Mouse (Mus musculus): ENCODE data around the gene Nck1. TPM values are rescaled to one million over a fixed set of nuclear protein-coding genes. Genes with fewer than 3 reads are reported as not detected.

Gene Nck1
- polyA plus RNA-seq, 1 experiment, result 2.2 TPM

DNA sequence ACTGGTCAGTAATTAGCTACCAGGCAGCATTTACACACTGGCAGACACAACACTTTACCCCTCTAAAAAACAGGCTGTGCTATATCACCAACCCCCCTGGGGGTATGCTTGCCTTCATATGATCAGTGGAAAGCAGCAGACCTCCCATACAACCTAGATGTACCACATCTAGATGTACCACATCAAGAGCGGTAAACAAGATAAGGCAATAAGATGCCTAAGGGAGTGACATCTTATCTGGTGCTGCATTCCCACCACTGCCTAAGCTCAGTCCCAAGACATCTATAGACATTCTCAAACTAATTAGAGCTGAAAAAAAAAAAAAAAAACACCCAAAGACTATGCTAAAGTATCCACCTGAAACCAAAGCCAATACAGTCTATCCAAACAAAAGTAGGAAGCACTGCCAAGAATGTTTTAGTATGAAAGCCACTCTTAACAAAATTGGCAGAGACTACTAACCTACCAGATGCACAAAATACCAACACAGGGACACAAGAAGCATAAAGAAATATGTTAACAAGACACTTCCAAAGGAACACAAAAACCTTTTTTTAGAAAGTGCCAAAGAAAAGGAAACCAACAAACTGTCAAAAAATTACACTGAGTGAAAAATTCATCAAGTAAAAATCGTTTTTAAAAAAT lies 10.2 kb downstream of the Nck1 start:
- H3K4me3 ChIP-seq (replicated peaks), result no peak overlapping the region
- H3K4me1 ChIP-seq, result peaks cover 67% of the 10 kb centered on the region
- no peak for TF ChIP-seq GATA1 (IDR thresholded peaks at IDR 0.05; ENCODE audit: borderline replicate concordance, low read length)
- no peak for TF ChIP-seq FLI1 (IDR thresholded peaks at IDR 0.05; ENCODE audit: low read length)
- H3K36me3 ChIP-seq (replicated peaks; ENCODE audit: low read length), result peaks cover 13% of the 10 kb centered on the region
- no peaks in the 10 kb centered on the region for H3K27me3 ChIP-seq (replicated peaks)
- no peaks in the 10 kb centered on the region for H3K9me3 ChIP-seq

DNA sequence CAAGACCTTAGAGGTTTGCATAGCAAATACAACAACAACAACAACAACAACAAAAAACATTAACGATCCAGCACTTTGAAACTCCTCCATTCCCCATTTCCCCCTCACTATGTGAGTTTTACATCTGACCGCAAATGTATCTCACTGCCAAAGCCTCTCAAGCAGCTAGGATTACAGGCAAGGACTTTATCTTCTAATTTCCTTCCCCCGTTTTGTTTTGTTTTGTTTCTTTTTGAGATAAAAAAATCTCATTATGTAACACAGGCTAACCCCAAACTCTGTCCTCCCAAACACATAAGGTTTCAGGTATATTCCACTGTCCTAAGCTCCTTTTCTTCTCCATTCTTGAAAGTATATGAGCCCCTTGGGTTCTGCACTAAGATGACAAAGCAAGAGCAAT lies 11.2 kb downstream of the Nck1 start:
- Histone ChIP-seq H3K4me1 (peaks cover 69% of the 10 kb centered on the region), H3K27me3 (replicated peaks) (no peaks in the 10 kb centered on the region), H3K4me3 (replicated peaks) (no peak overlapping the region), H3K9me3 (no peaks in the 10 kb centered on the region), H3K36me3 (replicated peaks; ENCODE audit: low read length) (peaks cover 13% of the 10 kb centered on the region)
- no peak for TF ChIP-seq GATA1 (IDR thresholded peaks at IDR 0.05; ENCODE audit: borderline replicate concordance, low read length)
- TF ChIP-seq FLI1 (IDR thresholded peaks at IDR 0.05; ENCODE audit: low read length), result no peak

DNA sequence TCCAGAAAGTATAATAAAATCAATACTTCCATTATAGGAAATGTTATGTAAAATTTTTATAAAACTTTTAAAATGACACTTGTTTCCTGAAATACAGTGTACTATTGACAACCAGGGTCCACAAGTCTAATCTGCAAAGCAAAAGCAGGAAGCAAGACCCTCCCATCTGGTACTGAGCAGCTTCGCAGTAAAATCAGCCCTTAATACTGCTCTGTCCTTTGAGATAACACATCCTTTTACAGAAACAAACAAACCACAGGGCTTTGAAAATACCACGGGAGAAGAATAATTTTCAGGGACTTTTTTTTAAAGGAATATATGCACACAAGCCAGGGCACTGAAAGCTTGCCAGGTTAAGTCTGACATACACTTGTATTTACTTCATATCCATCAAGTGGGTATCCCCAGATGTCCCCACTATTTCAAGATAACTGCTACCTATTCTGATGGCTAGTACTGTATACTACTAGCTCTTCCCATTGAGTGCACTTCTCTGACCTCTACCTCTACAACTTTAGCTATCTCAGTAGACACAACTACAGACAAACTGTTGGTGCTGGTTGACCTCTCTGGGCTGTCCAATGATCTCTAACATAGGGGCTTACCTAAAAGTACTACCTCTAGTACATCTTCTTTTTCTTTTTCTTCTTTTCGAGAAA lies 13.0 kb downstream of the Nck1 start:
- TF ChIP-seq GATA1 (IDR thresholded peaks at IDR 0.05; ENCODE audit: borderline replicate concordance, low read length) (no peak), FLI1 (IDR thresholded peaks at IDR 0.05; ENCODE audit: low read length) (no peak)
- Histone ChIP-seq H3K9me3 (no peaks in the 10 kb centered on the region), H3K4me3 (replicated peaks) (peak overlapping the region; percentile 7), H3K27me3 (replicated peaks) (no peaks in the 10 kb centered on the region), H3K36me3 (replicated peaks; ENCODE audit: low read length) (peaks cover 22% of the 10 kb centered on the region), H3K4me1 (peaks cover 73% of the 10 kb centered on the region)

DNA sequence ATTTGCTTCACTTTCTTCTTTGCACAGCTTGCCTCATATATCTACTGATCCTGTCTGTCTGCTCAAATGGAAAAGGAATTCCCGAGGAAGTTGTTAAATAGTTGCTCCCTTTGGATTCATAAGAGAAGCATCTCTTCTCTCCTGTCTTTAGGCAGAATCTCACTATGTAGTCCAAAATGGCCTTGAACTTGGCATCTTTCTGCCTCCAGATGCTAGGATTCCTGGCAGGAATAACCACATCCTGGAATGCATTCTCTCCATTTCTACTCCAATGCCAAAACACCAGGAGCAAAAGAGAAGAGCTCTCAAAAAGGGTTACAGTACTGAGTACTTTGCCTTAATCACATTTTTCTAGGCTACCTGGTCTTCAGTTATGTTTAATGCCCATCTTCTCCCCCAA lies 14.6 kb downstream of the Nck1 start:
- Histone ChIP-seq H3K4me1 (peaks cover 67% of the 10 kb centered on the region), H3K36me3 (replicated peaks; ENCODE audit: low read length) (peaks cover 18% of the 10 kb centered on the region), H3K27me3 (replicated peaks) (no peaks in the 10 kb centered on the region), H3K4me3 (replicated peaks) (no peak overlapping the region), H3K9me3 (no peaks in the 10 kb centered on the region)
- TF ChIP-seq FLI1 (IDR thresholded peaks at IDR 0.05; ENCODE audit: low read length) (no peak), GATA1 (IDR thresholded peaks at IDR 0.05; ENCODE audit: borderline replicate concordance, low read length) (no peak)

DNA sequence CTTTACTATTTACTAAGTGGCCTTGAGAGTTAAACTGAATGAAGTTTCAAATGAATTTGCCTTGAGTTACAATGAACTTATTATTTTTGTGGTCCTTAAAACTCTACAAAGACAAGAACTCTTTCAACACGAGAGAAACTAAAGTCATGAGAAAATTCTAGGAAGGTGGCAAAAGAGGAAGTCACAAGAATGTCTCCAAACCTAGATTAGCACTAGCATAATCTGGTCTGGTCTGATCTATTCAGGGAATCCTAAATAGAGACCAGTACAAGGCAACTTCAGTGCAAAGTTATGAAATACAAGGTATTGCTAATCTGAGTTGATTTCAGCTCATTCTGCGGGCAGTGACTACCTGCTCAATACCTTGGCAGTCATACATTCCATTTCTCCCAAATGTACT lies 20.7 kb downstream of the Nck1 start:
- H3K36me3 ChIP-seq (replicated peaks; ENCODE audit: low read length), result peaks cover 9% of the 10 kb centered on the region
- TF ChIP-seq GATA1 (IDR thresholded peaks at IDR 0.05; ENCODE audit: borderline replicate concordance, low read length), result no peak
- TF ChIP-seq FLI1 (IDR thresholded peaks at IDR 0.05; ENCODE audit: low read length), result no peak
- no peaks in the 10 kb centered on the region for H3K27me3 ChIP-seq (replicated peaks)
- no peak overlapping the region for H3K4me3 ChIP-seq (replicated peaks)
- peaks cover 75% of the 10 kb centered on the region for H3K4me1 ChIP-seq
- no peaks in the 10 kb centered on the region for H3K9me3 ChIP-seq

DNA sequence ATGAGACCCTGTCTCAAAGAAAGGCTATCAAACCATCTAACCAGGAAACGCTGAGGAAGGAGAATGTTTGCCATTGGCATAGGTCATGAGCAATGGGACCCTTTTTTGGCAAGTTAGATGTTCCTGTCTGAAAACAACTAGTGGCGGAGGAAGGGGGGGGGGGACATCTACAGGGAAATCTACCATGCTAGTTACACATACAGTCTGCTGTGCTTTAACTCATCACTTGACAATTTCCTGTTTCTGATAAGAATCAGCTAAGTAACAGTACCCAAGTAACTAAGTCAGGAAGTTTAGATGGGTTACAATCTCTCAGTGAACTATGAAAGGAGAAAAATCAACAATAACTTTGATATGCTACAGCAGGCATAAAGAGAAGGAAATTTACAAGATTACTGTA lies 23.9 kb downstream of the Nck1 start:
- no peak for TF ChIP-seq GATA1 (IDR thresholded peaks at IDR 0.05; ENCODE audit: borderline replicate concordance, low read length)
- no peak for TF ChIP-seq FLI1 (IDR thresholded peaks at IDR 0.05; ENCODE audit: low read length)
- Histone ChIP-seq H3K9me3 (no peaks in the 10 kb centered on the region), H3K4me3 (replicated peaks) (no peak overlapping the region), H3K36me3 (replicated peaks; ENCODE audit: low read length) (no peaks in the 10 kb centered on the region), H3K4me1 (peaks cover 61% of the 10 kb centered on the region), H3K27me3 (replicated peaks) (no peaks in the 10 kb centered on the region)

DNA sequence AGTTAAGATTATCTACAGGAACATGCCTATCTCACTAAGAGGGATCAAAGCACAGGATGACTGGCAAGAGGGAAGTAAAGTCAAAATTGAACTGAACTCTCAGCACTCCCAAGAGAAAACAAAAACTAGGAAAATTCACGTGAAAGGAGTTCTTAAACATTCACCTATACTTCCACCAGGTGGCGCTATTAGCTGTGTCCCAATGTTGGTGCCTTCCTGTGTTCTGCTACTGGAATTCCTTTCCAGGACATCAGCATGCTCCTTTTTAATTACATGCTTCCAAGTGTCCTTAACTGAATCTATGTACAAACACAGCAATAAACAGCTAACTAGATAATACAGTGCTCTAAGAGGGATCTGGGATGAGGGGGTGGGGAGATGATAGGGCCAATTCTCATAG lies 25.3 kb downstream of the Nck1 start:
- Histone ChIP-seq H3K9me3 (no peaks in the 10 kb centered on the region), H3K36me3 (replicated peaks; ENCODE audit: low read length) (no peaks in the 10 kb centered on the region), H3K27me3 (replicated peaks) (no peaks in the 10 kb centered on the region), H3K4me1 (peaks cover 52% of the 10 kb centered on the region), H3K4me3 (replicated peaks) (peak overlapping the region; percentile 25)
- TF ChIP-seq FLI1 (IDR thresholded peaks at IDR 0.05; ENCODE audit: low read length) (no peak), GATA1 (IDR thresholded peaks at IDR 0.05; ENCODE audit: borderline replicate concordance, low read length) (no peak)

DNA sequence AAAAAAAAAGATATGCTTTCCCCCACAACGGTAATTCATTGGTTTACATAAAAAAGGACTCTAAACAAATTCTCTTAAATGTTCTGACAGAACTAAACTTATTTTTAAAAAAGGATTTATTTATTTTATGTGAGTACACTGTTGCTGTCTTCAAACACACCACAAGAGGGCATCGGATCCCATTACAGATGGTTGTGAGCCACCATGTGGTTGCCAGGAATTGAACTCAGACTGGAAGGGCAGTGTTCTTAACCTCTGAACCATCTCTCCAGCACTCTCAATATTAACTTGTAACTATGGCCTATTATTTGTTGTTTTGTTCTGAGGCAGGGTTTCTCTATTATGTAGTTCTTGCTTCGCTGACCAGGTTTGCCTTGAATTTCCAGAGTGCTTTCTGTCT lies 25.9 kb downstream of the Nck1 start:
- Histone ChIP-seq H3K36me3 (replicated peaks; ENCODE audit: low read length) (no peaks in the 10 kb centered on the region), H3K4me3 (replicated peaks) (no peak overlapping the region), H3K9me3 (no peaks in the 10 kb centered on the region), H3K4me1 (peaks cover 46% of the 10 kb centered on the region), H3K27me3 (replicated peaks) (no peaks in the 10 kb centered on the region)
- TF ChIP-seq FLI1 (IDR thresholded peaks at IDR 0.05; ENCODE audit: low read length) (no peak), GATA1 (IDR thresholded peaks at IDR 0.05; ENCODE audit: borderline replicate concordance, low read length) (no peak)

DNA sequence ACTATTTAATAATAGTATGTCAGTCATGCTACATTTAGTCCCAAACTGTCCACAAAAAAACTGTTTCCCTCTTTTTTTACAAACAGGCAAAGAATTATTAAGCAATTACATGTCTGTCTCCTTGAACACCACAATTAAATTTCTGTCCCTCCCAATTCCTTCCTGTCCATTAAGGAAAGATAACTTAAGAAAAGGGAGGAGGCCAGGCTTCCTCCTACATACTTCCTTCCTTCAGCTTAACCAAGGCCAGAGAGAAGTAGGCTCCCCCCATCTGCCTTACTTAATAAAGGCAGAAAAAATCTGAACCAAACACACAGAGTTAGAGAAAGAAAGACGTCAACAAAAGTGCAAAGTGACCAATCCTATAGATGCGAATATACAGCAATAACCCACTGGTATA lies 38.4 kb downstream of the Nck1 start:
- H3K27me3 ChIP-seq (replicated peaks), result no peaks in the 10 kb centered on the region
- no peak overlapping the region for H3K4me3 ChIP-seq (replicated peaks)
- peaks cover 44% of the 10 kb centered on the region for H3K4me1 ChIP-seq
- H3K36me3 ChIP-seq (replicated peaks; ENCODE audit: low read length), result peaks cover 24% of the 10 kb centered on the region
- no peaks in the 10 kb centered on the region for H3K9me3 ChIP-seq
- TF ChIP-seq FLI1 (IDR thresholded peaks at IDR 0.05; ENCODE audit: low read length), result no peak
- TF ChIP-seq GATA1 (IDR thresholded peaks at IDR 0.05; ENCODE audit: borderline replicate concordance, low read length), result no peak

DNA sequence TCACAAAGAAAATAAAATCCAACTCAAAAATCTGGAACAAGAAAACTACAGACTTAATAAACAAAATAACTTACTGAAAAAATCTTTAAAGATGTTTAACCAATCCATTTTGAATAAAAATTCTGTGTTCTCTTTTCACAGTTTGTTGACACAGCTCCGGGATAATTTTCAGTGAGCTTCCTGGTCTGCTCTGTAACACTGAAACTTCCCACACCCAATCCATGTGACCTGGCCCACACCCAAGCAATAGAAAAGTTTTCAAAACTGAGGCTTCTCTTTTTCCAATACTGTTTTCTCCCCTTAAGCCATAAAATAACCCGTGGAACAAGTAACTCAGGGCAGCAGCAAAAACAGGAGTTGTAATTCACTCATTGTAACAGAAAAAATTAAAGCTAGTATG lies 39.3 kb downstream of the Nck1 start:
- Histone ChIP-seq H3K4me3 (replicated peaks) (no peak overlapping the region), H3K36me3 (replicated peaks; ENCODE audit: low read length) (peaks cover 31% of the 10 kb centered on the region), H3K4me1 (peaks cover 44% of the 10 kb centered on the region), H3K9me3 (no peaks in the 10 kb centered on the region), H3K27me3 (replicated peaks) (no peaks in the 10 kb centered on the region)
- no peak for TF ChIP-seq FLI1 (IDR thresholded peaks at IDR 0.05; ENCODE audit: low read length)
- TF ChIP-seq GATA1 (IDR thresholded peaks at IDR 0.05; ENCODE audit: borderline replicate concordance, low read length), result no peak
